ENCODE assay signal across 33 mouse cellular contexts in genomic region chr9:50552206-50552605, GRCm38 (mm10). TPM values are rescaled to one million over a fixed set of nuclear protein-coding genes. Genes with fewer than 3 reads are reported as not detected.
DNase-seq lines count a peak whose midpoint lies in the region; ATAC-seq and TF ChIP-seq lines count a peak whose summit lies in the region.
"Had no signal": no experiment of that assay in that cellular context is flagged by ENCODE, and none has a peak within 500 bp of the region (broad histone marks: within the 10 kb centered on the region; RNA-seq: fewer than 3 reads in every experiment).

No protein-coding gene starts in this region.

- peaks cover 27 to 58% of the 10 kb centered on the region in 2 experiments for H3K4me1 ChIP-seq in CH12.LX (ENCODE audit: control insufficient read depth in 1 of 2, insufficient read depth in 2 of 2)
- peaks cover 14% of the 10 kb centered on the region for H3K4me1 ChIP-seq in forebrain, embryonic 15.5 days
- H3K4me1 ChIP-seq: heart, embryonic 13.5 days had no signal

- ATAC-seq in granulocyte monocyte progenitor cell, adult 5-6 weeks (replicated peaks; ENCODE audit: poor library complexity, severe bottlenecking): peak; percentile 51
- ATAC-seq in megakaryocyte progenitor cell, adult 5-6 weeks (replicated peaks; ENCODE audit: poor library complexity): peak; percentile 45
- ATAC-seq in forebrain, embryonic 15.5 days (replicated peaks): no peak
- ATAC-seq: forebrain, embryonic 16.5 days; intestine, postnatal 0 days had no signal

- 0 out of 2 replicates have a peak, but pooled peaks cover 2% of the 10 kb centered on the region for H3K79me2 ChIP-seq in CH12.LX (replicated peaks; ENCODE audit: control insufficient read depth, extremely low read depth, insufficient read depth, poor library complexity, severe bottlenecking)

- no peaks in the 10 kb centered on the region for H3K9me3 ChIP-seq in CH12.LX (replicated peaks; ENCODE audit: low read length)
- no peaks in the 10 kb centered on the region for H3K9me3 ChIP-seq in forebrain, embryonic 15.5 days
- H3K9me3 ChIP-seq: embryonic facial prominence, embryonic 12.5 days; embryonic facial prominence, embryonic 15.5 days; heart, embryonic 10.5 days; heart, embryonic 13.5 days had no signal

- WGBS in forebrain, embryonic 15.5 days: 91% methylated on average over 5 of the region's 5 CpGs

- H3K36me3 ChIP-seq in CH12.LX (replicated peaks in 1 of 2; ENCODE audit: control insufficient read depth in 1 of 2, insufficient read depth in 1 of 2, low read length in 1 of 2): no peaks in the 10 kb centered on the region
- H3K36me3 ChIP-seq in forebrain, embryonic 15.5 days: no peaks in the 10 kb centered on the region
- H3K36me3 ChIP-seq: embryonic facial prominence, embryonic 12.5 days; embryonic facial prominence, embryonic 15.5 days; heart, embryonic 10.5 days; heart, embryonic 13.5 days had no signal

- TF ChIP-seq CTCF in CH12.LX (conservative IDR thresholded peaks at IDR 0.05 in 1 of 2, IDR thresholded peaks at IDR 0.05 in 1 of 2; ENCODE audit: low read depth in 2 of 2, low read length in 2 of 2): no peak

- H3K4me2 ChIP-seq in CH12.LX (ENCODE audit: insufficient read depth, low read depth, poor library complexity, severe bottlenecking): 0 out of 2 replicates have a peak overlapping the region, but pooled peaks have one; percentile 45
- H3K4me2 ChIP-seq in forebrain, embryonic 15.5 days (replicated peaks): no peak overlapping the region
- H3K4me2 ChIP-seq: embryonic facial prominence, embryonic 12.5 days; embryonic facial prominence, embryonic 15.5 days; heart, embryonic 13.5 days; hindbrain, embryonic 14.5 days had no signal

- TF ChIP-seq POLR2A in CH12.LX (IDR thresholded peaks at IDR 0.05; ENCODE audit: low read depth, low read length): peak; percentile 40; the same call in 1 of the 2 replicates

- TF ChIP-seq RAD21 in CH12.LX (IDR thresholded peaks at IDR 0.05; ENCODE audit: low read depth, low read length): no peak

- dilution Hi-C loops in CH12.LX (cut with MboI; ENCODE audit: extremely low pct_ligation_motif_present, extremely low pct_unique_long_range_greater_than_20kb, low sequenced_read_pairs): no loop called here

- DNase-seq in CH12.LX (ENCODE audit: extremely low read depth): peak; percentile 34
- DNase-seq in NIH3T3 (ENCODE audit: low read depth): peak; percentile 25
- no peak for DNase-seq in urinary bladder, postnatal 14 days (ENCODE audit: low spot score)
- no peak for DNase-seq in spleen, adult 18-20 months
- no peak for DNase-seq in frontal cortex, postnatal 25 days (ENCODE audit: low spot score in 2 of 2)
- DNase-seq: adrenal gland, adult 2 months; adrenal gland, postnatal 14 days; B cell, adult 2 months; cerebellum, adult 11-12 months; cerebellum, adult 8-10 months; cerebellum, postnatal 10 days; cerebellum, postnatal 36 days; gastrocnemius, adult 2 months; gastrocnemius, postnatal 25 days; heart, adult 2 months; heart, postnatal 14 days; heart, postnatal 4 days had no signal

- in situ Hi-C loops in CH12.LX (cut with MboI; ENCODE audit: low pct_ligation_motif_present, low pct_unique_long_range_greater_than_20kb, low sequenced_read_pairs): no loop called here

- no peak for TF ChIP-seq EP300 in CH12.LX (IDR thresholded peaks at IDR 0.05; ENCODE audit: low read length)

- H3K4me3 ChIP-seq in CH12.LX (replicated peaks in 1 of 3; ENCODE audit: low read depth in 2 of 3, low read length in 2 of 3, poor library complexity in 1 of 3): no peak overlapping the region
- H3K4me3 ChIP-seq in forebrain, embryonic 15.5 days: no peak overlapping the region
- H3K4me3 ChIP-seq: embryonic facial prominence, embryonic 12.5 days; embryonic facial prominence, embryonic 15.5 days; gastrocnemius, adult 2 months; heart, adult 2 months; heart, embryonic 10.5 days; heart, embryonic 13.5 days had no signal

- no peak overlapping the region for H3K27ac ChIP-seq in CH12.LX (ENCODE audit: insufficient read depth, low read depth)
- no peak overlapping the region for H3K27ac ChIP-seq in forebrain, embryonic 15.5 days (replicated peaks)
- H3K27ac ChIP-seq: embryonic facial prominence, embryonic 12.5 days; embryonic facial prominence, embryonic 15.5 days; gastrocnemius, adult 2 months; heart, adult 2 months; heart, embryonic 10.5 days; heart, embryonic 13.5 days; hindbrain, embryonic 14.5 days had no signal

- peaks cover 3% of the 10 kb centered on the region for H3K27me3 ChIP-seq in CH12.LX (replicated peaks)
- H3K27me3 ChIP-seq in forebrain, embryonic 15.5 days: no peaks in the 10 kb centered on the region
- H3K27me3 ChIP-seq: embryonic facial prominence, embryonic 12.5 days; embryonic facial prominence, embryonic 15.5 days; heart, embryonic 13.5 days had no signal

- H3K9ac ChIP-seq in CH12.LX (ENCODE audit: insufficient read depth, low read depth): no peak overlapping the region
- no peak overlapping the region for H3K9ac ChIP-seq in forebrain, embryonic 15.5 days (replicated peaks)
- H3K9ac ChIP-seq: embryonic facial prominence, embryonic 12.5 days; embryonic facial prominence, embryonic 15.5 days; heart, embryonic 13.5 days; hindbrain, embryonic 14.5 days had no signal

TF ChIP-seq in CH12.LX, 34 proteins besides CTCF, POLR2A, EP300 and RAD21:
- no peak for TF ChIP-seq E2F4 (IDR thresholded peaks at IDR 0.05; ENCODE audit: insufficient replicate concordance, low read depth, low read length)
- TF ChIP-seq JUN (IDR thresholded peaks at IDR 0.05; ENCODE audit: insufficient read depth, low read depth, low read length): peak; percentile 36; the same call in 1 of the 2 replicates
- 0 out of 2 replicates have a peak, but pooled peaks have one; percentile 28 for TF ChIP-seq JUND (conservative IDR thresholded peaks at IDR 0.05; ENCODE audit: low read depth, low read length)
- TF ChIP-seq ZMIZ1 (IDR thresholded peaks at IDR 0.05; ENCODE audit: low read depth, low read length): peak; percentile 29; the same call in 1 of the 2 replicates
- TF ChIP-seq ZC3H11A (IDR thresholded peaks at IDR 0.05; ENCODE audit: low read depth, low read length): no peak

RNA-seq across cellular contexts. Expression of gene Il18, which starts 2.4 kb away (rescaled TPM):
- total RNA-seq in CH12.LX (2012; rRNA removed): 0.59 and 0.63 TPM in 2 replicates
- 0.70 and 0.98 TPM in 2 replicates for total RNA-seq in CH12.LX (2014; rRNA removed)
- 0.56 TPM in 1 of 2 replicates, not detected in the other for polyA plus RNA-seq in CH12.LX (2012; ENCODE audit: insufficient read length, low read depth)
- total RNA-seq in granulocyte monocyte progenitor cell, adult 5-6 weeks (2014; fragmentation: Nextera tagmentation): 1.0 and 4.5 TPM in 2 replicates
- 2.6 and 4.2 TPM in 2 replicates for total RNA-seq in granulocyte monocyte progenitor cell, adult 5-6 weeks (2017)
- 2.9 and 5.0 TPM in 2 replicates for total RNA-seq in megakaryocyte progenitor cell, adult 5-6 weeks (2015)
- total RNA-seq in megakaryocyte progenitor cell, adult 5-6 weeks (2017): 0.37 and 1.5 TPM in 2 replicates
- polyA plus RNA-seq in forebrain, embryonic 15.5 days (2015; fragmentation: Nextera tagmentation; extraction: Ambion mirVana): 12.6 and 16.5 TPM in 2 replicates

RNA-seq across cellular contexts. Expression of gene Bco2, which starts 2.8 kb away (rescaled TPM):
- total RNA-seq in CH12.LX (2012; rRNA removed): 1.2 and 1.3 TPM in 2 replicates
- total RNA-seq in CH12.LX (2014; rRNA removed): 0.68 and 0.73 TPM in 2 replicates
- polyA plus RNA-seq in CH12.LX (2012; ENCODE audit: insufficient read length, low read depth): 0.53 and 0.93 TPM in 2 replicates
- not detected in 2 replicates for total RNA-seq in granulocyte monocyte progenitor cell, adult 5-6 weeks (2014; fragmentation: Nextera tagmentation)
- total RNA-seq in granulocyte monocyte progenitor cell, adult 5-6 weeks (2017): 0.62 and 1.0 TPM in 2 replicates
- 0.35 and 1.2 TPM in 2 replicates for total RNA-seq in megakaryocyte progenitor cell, adult 5-6 weeks (2015)
- total RNA-seq in megakaryocyte progenitor cell, adult 5-6 weeks (2017): 0.21 and 0.61 TPM in 2 replicates
- 0.36 and 0.43 TPM in 2 replicates for polyA plus RNA-seq in forebrain, embryonic 15.5 days (2015; fragmentation: Nextera tagmentation; extraction: Ambion mirVana)
- polyA plus RNA-seq: heart, embryonic 13.5 days had no signal

RNA-seq across cellular contexts. Expression of gene Tex12, which starts 8.9 kb away (rescaled TPM):
- total RNA-seq in CH12.LX (2012; rRNA removed): not detected in 2 replicates
- total RNA-seq in CH12.LX (2014; rRNA removed): not detected in 2 replicates
- polyA plus RNA-seq in CH12.LX (2012; ENCODE audit: insufficient read length, low read depth): not detected in 2 replicates
- not detected in 2 replicates for total RNA-seq in granulocyte monocyte progenitor cell, adult 5-6 weeks (2014; fragmentation: Nextera tagmentation)
- total RNA-seq in granulocyte monocyte progenitor cell, adult 5-6 weeks (2017): not detected in 2 replicates
- not detected in 2 replicates for total RNA-seq in megakaryocyte progenitor cell, adult 5-6 weeks (2015)
- not detected in 2 replicates for total RNA-seq in megakaryocyte progenitor cell, adult 5-6 weeks (2017)
- 0.19 and 0.31 TPM in 2 replicates for polyA plus RNA-seq in forebrain, embryonic 15.5 days (2015; fragmentation: Nextera tagmentation; extraction: Ambion mirVana)
- total RNA-seq: adrenal gland, adult 2 months; adrenal gland, postnatal 14 days; adrenal gland, postnatal 4 days; gastrocnemius, adult 2 months; gastrocnemius, postnatal 25 days; heart, adult 2 months; heart, postnatal 14 days; heart, postnatal 4 days had no signal
- polyA plus RNA-seq: adrenal gland, adult 2 months; brain, embryonic 14.5 days; embryonic facial prominence, embryonic 12.5 days; embryonic facial prominence, embryonic 15.5 days; forebrain, embryonic 11.5 days; forebrain, embryonic 16.5 days; gonadal fat pad, adult 2 months; heart, adult 2 months; heart, embryonic 13.5 days; heart, embryonic 16.5 days; hindbrain, embryonic 14.5 days; intestine, embryonic 14.5 days had no signal

RNA-seq across cellular contexts. Expression of gene Pts, which starts 23.7 kb away (rescaled TPM):
- total RNA-seq in CH12.LX (2012; rRNA removed) (35.3 and 37.9 TPM in 2 replicates), CH12.LX (2014; rRNA removed) (89.4 and 91.8 TPM in 2 replicates)
- polyA plus RNA-seq in CH12.LX (2012; ENCODE audit: insufficient read length, low read depth): 35.4 and 37.7 TPM in 2 replicates
- 107 and 145 TPM in 2 replicates for total RNA-seq in granulocyte monocyte progenitor cell, adult 5-6 weeks (2014; fragmentation: Nextera tagmentation)
- 77.5 and 108 TPM in 2 replicates for total RNA-seq in granulocyte monocyte progenitor cell, adult 5-6 weeks (2017)
- total RNA-seq in megakaryocyte progenitor cell, adult 5-6 weeks (2015): 107 and 121 TPM in 2 replicates
- total RNA-seq in megakaryocyte progenitor cell, adult 5-6 weeks (2017): 54.6 and 63.6 TPM in 2 replicates
- polyA plus RNA-seq in forebrain, embryonic 15.5 days (2015; fragmentation: Nextera tagmentation; extraction: Ambion mirVana): 89.4 and 93.4 TPM in 2 replicates

RNA-seq across cellular contexts. Expression of gene Sdhd, which starts 51.4 kb away (rescaled TPM):
- 215 and 261 TPM in 2 replicates for total RNA-seq in CH12.LX (2012; rRNA removed)
- 407 and 435 TPM in 2 replicates for total RNA-seq in CH12.LX (2014; rRNA removed)
- polyA plus RNA-seq in CH12.LX (2012; ENCODE audit: insufficient read length, low read depth): 220 and 240 TPM in 2 replicates
- total RNA-seq in granulocyte monocyte progenitor cell, adult 5-6 weeks (2014; fragmentation: Nextera tagmentation): 172 and 230 TPM in 2 replicates
- 178 and 221 TPM in 2 replicates for total RNA-seq in granulocyte monocyte progenitor cell, adult 5-6 weeks (2017)
- 252 and 258 TPM in 2 replicates for total RNA-seq in megakaryocyte progenitor cell, adult 5-6 weeks (2015)
- 194 and 222 TPM in 2 replicates for total RNA-seq in megakaryocyte progenitor cell, adult 5-6 weeks (2017)
- polyA plus RNA-seq in forebrain, embryonic 15.5 days (2015; fragmentation: Nextera tagmentation; extraction: Ambion mirVana): 197 and 209 TPM in 2 replicates

Comparison
In these comparisons a context has a peak if more than half of its experiments do, and no peak if none do; other contexts are left out.
1. DNase-seq: peak in CH12.LX (single experiment) and NIH3T3 (single experiment); none in urinary bladder, postnatal 14 days (single experiment), spleen, adult 18-20 months (0 of 2) and frontal cortex, postnatal 25 days (0 of 2).